Mouse (Mus musculus) neutrophil, adult 5-6 weeks (primary cell): ENCODE measurements around the gene Fam20a. TPM values are rescaled to one million over a fixed set of nuclear protein-coding genes. Genes with fewer than 3 reads are reported as not detected.

Source experiments
- ATAC-seq: fragments of 151-379, 151-347 bp; 2 replicates; pipeline ENCODE4 v1.8.0; 2017; ENCODE audit warnings: mild to moderate bottlenecking, moderate TSS enrichment; ENCODE audit not compliant: insufficient number of reproducible peaks, poor library complexity, low FRiP score, severe bottlenecking; ENCODE audit errors: extremely low read depth
- total RNA-seq: library from RNA; stranded (forward); fragments of 200-1000 nt; gene quantifications from 2 replicates; pipeline ENCODE4 v1.2.3, GENCODE M21; 2017

Fam20a gene
- total RNA-seq, 1 experiment from 2014 or later, result not detected

DNA sequence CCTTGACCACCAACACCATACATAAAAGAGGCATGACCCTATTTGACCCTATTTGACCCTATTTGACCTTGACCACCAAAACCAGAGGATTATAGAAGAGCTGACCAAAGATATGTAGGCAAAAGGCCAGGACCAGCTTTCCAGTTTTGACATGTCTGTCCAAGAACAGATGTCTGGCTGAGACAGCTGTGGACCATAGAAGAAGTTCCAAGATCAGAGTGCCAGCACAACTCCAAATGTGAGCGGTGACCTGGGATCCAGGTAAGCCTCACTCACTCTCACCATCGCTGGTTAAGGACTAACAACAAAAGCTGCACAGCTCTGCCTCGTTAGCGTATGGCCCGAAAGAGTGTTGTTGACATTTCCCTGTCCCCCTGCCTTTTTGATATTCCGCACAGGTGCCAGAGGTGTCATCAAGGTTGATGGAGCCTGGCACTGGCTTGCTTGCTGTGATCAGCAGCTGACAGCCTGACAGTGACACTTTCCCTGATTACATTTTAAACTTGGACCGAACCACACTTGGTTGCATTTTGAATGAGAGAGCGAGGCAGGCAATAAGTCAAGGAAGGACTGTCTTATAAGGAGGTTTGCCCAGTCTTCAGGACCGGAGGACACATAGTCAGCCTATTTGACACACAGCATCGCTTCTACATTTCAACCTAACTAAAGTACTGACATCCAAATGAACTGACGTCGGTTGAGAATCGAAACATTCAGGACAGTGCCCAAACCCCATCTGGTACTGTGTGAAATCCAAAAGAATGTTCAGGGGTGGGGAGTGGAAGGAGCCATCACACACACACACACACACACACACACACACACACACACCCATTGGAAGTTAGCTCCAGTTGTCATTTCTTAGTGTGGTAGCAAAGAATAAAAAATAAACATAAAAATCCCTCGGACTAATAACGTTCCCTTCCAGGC, 3.8 kb downstream of the Fam20a start:
- ATAC-seq, result no peak

DNA sequence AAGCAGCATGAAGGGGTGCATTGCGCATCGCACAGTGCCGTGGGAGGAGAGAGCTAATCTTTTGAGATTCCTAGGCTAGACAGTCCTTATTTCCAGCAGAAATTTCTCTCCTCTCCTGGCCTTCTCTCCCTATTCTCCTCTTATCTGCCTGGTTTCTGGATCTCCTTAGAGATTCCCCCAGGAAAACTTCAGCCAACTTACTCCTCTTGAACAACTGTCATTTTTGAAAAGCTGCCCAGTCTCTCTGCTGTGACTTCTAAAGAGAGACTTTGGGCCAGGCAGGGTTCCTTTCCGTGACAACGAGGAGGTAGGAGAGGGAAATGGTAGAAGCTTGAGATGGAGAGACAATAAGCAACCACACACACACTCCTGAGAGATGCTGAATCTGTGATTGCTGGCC, 4.6 kb downstream of the Fam20a start:
- ATAC-seq, result no peak

DNA sequence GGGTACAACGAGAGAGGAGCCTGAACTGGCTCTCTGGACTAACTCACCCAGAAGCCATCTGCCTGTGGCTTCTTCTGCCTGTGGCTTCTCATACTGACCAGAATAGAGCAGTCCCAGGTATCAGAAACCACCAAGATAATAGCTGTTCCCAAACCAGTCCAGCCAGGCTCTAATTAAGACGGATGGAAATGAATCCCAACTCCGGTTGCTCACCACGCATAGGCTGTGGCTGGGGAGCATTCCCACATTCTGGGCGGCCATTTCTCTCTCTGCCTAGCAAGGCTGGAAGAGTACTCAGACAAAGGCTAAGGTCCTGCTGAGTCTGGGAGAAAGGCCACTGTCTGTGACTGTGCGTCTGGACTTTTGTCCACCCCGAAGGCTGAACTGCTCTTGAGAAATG, 5.1 kb downstream of the Fam20a start:
- ATAC-seq, result no peak

DNA sequence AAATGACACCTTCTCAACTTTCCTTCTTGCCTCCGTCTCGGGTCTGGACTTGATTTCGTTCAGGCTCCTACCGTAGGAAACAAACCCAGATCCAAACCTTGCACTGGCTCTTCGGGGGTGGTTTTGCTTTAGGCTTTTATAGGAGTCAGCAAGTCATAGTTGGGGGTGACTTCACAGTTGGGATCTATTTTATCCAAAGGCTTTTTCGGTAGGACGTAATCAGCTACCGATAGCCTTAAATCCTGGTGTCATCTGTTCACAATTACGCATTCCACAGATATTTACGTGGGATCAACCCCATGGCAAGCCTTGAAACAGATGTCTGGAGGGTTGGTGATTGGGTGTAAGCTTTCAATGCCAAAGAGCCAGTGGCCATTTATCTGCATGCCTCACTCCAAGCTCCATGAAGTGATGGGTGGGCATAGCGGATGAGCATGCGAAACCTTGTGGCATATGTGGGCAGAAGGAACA, 6.7 kb downstream of the Fam20a start:
- ATAC-seq, result no peak

DNA sequence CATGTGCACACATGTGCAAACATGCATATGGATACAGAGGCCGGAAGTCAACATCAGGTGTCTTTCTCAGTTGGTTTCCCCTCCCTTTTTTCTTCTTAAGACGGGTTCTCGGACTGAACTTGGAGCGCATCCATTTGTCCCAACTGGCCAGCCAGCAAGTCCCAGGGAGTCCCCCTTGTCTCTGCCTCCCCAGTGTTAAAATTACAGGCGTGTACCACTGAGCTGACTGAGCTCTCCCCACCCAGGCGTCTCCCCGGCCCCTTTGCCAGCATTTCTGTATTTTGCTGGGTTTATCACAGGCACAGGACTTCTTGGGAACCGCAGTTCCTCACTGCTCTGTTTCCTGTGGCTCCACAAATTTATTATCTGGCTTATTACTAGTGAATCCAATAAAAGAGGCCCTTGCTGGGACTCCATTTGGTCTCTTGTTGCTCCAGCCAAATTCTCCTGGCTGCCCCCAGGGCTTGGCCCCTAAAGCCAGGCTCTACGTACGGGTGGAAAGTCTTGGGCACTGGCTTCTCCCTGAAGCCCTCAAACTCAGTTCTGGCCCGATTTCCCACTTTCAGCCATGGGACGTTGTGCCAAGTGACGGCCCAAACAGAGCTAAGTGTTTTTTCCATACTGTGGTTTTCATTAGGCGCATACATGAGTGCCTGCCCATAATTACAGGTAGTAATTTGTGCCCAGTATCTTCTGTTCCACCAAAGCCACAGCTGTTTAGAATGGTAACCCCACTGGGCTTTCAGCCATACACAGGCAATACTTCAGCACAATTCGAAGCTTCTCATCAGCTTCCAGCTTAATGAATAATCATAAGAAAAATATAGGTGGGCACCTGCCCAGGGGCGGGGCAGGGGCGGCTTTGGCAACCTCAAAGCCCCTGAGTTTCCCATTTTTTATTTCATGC, 7.5 kb downstream of the Fam20a start:
- no peak for ATAC-seq

DNA sequence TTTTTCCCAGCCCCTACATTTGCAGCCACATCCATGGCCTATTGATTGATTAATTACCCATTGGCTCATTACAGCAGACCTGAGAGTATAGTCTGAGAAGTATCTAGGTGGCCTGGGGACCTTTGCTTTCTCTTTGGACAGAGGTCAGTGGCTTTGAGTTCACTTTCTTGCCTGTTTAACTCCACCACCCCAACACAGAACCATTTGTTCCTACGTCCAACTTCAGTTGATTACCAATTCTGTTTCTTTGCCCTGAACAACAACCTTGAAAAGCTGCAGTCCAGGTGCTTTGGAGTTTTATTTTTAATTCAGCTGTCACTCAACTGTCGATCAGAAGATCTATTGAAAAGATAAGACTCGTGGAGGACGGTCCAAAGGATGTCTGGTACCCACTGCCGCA, 12.6 kb downstream of the Fam20a start:
- ATAC-seq, result no peak

DNA sequence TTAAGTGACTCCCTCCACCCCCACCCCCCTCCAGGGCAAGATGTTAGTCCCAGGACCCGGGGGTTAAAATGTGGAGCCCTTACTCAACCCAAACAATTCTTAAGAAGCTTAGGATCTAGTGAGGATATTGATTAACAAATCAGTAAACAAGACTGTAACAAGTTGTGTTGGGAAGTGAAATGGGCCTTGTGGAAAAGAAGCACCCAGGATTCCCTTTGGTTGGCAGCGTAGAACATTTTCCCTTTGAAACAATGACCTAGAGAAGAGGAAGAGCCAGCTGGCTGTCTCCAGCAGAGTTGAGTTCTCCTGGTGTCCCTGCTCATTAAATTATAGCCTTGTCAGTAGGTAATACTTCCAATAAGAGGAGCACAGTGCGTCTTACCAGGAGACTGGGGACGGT, 13.3 kb downstream of the Fam20a start:
- ATAC-seq, result no peak

DNA sequence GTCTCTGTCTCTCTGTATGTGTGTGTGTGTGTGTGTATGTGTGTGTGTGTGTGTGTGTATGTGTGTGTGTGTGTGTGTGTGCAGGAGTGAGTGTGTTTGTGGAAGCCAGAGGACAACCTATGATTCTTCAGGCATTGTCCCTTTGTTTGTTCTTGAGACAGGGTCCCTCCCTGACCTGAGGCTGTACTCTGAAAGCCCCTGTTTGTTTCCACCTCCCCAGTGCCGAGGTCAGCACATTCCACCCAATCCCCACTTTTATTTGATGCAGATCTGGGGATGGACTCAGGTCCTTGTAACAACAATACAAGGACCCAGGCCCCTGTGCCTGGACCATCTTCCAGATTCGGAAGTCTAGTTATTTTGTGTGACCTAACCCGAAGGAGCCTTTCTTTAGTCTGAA, 14.6 kb downstream of the Fam20a start:
- no peak for ATAC-seq

DNA sequence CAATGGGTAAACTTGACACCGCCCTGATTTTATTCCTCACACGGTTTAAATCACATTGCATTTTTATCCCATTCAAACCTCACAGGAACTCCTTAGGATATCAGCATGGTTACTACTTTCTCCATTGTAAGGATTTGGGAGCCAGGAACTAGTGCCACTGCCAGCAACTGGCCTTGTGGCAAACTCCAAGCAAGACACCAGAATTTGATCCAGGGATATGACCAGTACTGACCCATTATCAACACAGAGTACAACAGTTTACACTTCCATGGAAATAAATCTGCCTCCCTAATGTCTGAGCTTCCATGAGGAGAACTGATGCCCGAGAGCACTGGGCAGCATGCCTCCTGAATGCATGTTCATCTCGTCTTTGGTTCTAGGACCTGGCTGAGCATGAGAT, 15.5 kb downstream of the Fam20a start:
- ATAC-seq, result no peak

DNA sequence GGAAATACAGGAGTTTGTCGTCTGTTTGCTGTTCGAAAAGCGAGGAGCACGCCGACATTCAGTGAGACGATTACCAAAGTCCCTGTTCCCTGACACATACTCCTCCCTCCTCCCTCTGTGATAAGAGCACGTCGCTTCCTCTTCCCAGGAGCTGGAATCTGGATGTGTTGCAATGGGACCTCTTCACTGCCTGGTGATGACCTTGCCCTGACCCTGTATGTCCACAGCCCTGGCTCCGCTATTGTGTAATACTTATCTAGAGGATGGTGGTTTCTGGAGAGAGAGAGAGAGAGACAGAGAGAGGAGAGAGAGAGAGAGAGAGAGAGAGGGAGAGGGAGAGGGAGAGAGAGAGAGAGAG, 16.0 kb downstream of the Fam20a start:
- ATAC-seq, result no peak

DNA sequence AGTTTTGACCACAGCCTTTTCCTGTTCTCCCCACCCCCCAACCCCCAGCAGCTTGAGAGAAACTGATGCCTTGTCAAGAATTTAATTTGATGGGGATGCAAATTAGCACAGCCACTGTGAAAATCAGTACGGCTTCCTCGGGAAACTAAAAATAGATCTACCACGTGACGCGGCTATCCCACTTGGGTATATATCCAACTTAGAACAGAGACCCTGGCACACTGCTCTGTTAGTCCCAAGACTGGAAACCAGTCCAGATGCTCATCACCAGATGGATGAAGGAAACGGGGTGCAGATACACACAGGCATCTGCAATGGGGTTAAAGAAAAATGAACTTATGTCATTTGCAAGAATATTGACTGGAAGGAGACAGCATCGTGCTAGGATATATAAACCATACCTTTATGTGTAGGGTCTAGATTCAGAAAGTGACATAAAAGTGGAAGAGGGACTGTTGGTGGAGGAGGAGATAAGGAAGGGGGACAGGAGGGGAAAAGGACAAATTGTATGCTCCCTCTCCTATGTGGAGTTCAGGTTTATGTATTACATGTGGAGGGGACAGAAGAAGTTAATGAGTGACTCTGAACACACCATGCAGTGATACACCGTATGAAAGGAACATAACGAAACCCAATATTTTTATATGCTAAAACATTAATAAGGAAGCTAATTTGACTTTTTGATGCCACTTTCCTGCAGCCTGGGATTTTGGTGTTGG, 16.6 kb downstream of the Fam20a start:
- ATAC-seq, result no peak

DNA sequence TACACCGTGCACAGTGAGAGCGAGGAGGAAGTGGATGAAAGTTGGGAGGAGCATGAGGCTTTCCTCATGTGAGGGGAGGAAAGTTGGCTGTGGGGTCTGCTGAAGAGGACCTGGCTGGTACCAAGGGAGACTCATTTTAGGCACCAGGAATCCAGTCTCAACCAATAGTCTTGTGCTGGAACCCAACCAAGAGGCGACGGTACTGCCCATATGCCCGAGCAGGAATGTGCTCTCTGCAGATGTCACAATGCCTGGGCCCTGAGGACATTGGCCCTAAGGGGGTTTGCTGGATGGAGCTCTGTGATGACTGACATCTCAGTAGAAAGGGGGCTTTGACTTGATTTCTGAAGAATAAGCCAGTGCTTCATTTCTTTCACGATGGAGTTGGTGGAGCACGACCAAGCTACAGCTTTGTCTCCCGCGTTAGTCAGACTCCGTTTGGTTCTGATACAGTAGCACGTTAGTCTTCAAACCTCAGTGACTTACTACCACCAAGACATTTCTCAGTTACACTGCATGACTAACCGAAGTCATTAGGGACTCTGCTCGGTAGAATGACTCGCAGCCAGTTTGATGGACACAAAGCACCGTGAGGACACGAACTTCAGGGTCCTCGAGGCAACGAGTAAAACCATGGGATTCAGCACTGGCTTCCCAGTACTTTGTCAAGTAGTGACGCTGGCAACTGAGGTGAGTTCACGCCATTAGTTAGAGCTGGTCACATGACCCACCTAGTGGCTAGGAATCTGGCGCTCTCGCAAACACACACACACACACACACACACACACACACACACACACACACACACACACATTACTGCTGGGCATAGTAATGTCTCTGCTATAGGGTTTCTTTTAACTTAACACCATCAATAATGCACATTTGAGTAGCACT, 17.5 kb downstream of the Fam20a start:
- no peak for ATAC-seq

DNA sequence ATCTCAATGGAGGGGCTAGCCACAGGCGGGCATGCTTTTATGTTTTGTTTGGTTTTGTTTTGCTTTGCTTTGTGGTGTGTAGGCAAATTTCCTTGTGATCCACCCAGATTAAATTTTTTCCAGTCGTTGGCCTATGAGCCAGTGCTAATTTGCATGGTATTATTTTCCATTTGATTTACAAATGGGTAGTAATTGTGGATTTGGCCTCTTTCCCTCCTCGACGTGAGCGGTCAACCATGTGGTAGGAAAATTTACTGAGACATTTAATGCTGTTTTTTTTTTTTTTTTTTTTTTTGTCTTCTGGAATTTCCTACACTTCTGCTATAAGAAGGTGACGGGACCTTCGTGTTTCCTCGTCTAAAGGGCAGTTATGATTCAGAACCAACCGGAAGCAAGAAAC, 18.2 kb downstream of the Fam20a start:
- ATAC-seq, result no peak

DNA sequence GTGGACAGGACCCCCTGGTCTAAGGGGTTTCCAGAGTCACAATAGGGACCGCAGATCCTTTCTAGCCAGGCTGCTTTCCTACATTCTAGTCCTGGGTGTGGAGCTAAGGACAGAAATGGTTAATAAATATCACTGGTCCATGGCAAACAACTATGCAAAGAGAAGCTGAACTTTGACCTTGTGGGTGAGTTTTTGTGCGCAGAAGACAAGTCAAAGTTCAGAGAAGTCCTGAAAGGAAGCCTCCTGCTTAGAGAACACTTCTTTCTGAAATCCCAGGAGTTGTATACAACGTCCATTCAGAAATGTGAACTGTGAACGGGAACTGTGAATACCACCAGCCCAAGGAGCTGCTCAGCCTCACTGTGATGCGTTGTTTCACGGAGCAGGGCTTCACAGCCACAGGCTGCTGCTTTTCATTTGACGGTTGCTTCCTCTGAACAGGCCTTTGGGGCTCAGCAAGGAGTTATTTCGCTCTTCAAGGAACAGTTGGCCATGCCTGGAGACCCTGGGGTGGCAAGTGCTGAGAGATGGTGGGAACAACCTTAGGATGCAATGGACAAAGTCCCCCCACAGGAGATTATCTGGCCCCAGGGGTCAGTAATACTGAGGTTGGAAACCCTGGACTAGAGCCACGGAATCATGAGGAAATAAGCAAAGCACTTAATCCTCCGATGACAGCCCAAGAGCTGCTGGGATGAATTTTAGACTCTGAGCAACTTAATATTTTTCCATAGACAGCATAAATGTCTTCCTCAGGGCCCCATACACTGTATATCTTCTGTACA, 19.9 kb downstream of the Fam20a start:
- ATAC-seq, result no peak

DNA sequence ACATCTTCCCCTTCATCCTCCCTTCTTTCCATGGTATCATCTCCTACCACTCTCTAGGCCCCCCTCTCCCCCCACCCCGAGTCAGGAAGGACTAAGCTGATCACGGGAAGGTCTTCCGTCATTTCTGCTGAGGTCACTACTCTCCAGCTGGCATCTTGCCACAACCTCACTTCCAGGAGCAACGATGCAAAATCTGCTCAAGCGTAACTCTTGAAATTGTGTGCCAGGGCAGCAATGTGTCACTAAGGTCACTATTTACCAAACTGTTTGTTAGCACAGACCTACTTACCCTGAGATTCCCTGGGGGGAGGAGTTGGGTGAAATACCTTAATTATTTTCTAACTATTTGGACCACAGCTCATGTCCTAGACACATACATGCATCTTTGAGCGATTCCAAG, 21.3 kb downstream of the Fam20a start:
- ATAC-seq, result no peak

DNA sequence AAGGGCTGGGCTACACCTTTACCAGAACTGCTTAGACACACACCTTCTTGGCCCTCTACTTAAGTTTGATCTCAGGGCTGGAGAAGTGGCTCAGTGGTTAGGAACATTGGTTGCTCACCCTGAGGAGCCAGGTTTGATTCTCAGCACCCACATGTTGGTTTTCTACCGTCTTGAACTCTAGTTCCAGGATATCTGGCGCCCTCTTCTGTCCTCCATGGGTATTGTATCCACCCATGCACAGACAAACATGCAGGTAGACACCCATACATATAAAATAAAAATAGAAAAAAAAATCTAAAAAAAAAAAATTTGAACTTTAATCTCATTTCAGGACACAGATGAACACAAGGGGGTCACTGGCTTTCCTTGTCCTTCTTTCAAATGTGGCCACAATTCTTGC, 22.3 kb downstream of the Fam20a start:
- no peak for ATAC-seq

DNA sequence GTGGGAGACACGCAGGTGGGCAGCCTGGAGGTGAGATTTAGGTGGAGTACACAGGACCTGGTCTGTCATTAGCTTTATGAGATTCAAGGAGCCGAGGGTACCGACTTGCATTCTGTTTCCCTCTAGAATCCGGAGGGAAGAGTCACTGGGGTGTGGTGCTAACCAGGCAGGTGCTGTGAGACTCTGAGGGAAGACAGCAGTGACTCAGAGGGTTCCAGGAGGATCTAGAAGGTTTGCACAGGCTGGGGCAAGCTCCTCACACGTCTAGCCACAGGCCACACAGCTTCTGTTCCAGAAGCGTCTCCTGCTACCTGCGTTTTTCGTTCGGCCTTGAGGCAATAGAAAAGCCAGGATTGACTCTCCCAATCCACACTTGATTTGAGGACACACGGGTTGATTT, 23.3 kb downstream of the Fam20a start:
- no peak for ATAC-seq
